Comparison of ENCODE assay signal across 28 mouse cellular contexts in the genomic region with DNA sequence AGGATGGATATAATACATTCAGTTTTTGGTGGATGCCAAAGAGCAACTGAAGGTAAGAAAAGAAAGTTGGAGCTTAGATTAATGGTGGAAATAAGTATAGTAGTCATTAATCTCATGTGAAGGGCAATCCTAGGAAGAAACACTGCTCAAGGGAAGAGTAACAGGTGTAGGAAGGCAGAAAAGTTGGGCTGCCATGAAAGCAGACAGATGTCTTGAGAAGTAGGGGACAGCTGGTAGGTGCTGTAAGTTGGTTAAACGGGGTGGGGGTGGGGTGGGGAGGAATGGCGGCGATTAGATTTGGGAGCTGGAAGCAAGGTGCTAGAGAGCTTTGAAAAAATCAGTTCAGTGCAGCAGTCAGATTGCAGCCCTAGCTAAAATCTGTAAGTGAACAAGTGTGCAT.
"Had no signal": no experiment of that assay in that cellular context is flagged by ENCODE, and none has a peak within 500 bp of the region (broad histone marks: within the 10 kb centered on the region; RNA-seq: fewer than 3 reads in every experiment).

No protein-coding gene starts in this region.

- H3K27me3 ChIP-seq: limb, embryonic 12.5 days; limb, embryonic 13.5 days; limb, embryonic 15.5 days; liver, embryonic 12.5 days; liver, embryonic 13.5 days; liver, embryonic 15.5 days; lung, embryonic 15.5 days; megakaryocyte, embryonic 14.5 days; midbrain, embryonic 12.5 days; midbrain, embryonic 13.5 days; midbrain, embryonic 15.5 days; neural tube, embryonic 12.5 days had no signal

- H3K4me3 ChIP-seq: left cerebral cortex, adult 2 months; limb, embryonic 10.5 days; limb, embryonic 12.5 days; limb, embryonic 13.5 days; limb, embryonic 15.5 days; liver, embryonic 12.5 days; liver, embryonic 13.5 days; liver, embryonic 15.5 days; lung, embryonic 15.5 days; megakaryocyte, embryonic 14.5 days; midbrain, embryonic 10.5 days; midbrain, embryonic 12.5 days; midbrain, embryonic 13.5 days; midbrain, embryonic 15.5 days; neural tube, embryonic 12.5 days had no signal

- DNase-seq: left cerebral cortex, postnatal 4 days; liver; liver, embryonic 13.5 days; liver, postnatal 0 days; lung, adult 18-20 months; lung, adult 2 months; lung, embryonic 14.5 days; lung, postnatal 10 days; lung, postnatal 14 days; lung, postnatal 36 days; lung, postnatal 4 days; midbrain, embryonic 14.5 days had no signal

- H3K4me2 ChIP-seq: limb, embryonic 12.5 days; limb, embryonic 13.5 days; limb, embryonic 15.5 days; liver, embryonic 11.5 days; liver, embryonic 12.5 days; liver, embryonic 13.5 days; liver, embryonic 15.5 days; lung, embryonic 14.5 days; lung, embryonic 15.5 days; midbrain, embryonic 11.5 days; midbrain, embryonic 12.5 days; midbrain, embryonic 13.5 days; midbrain, embryonic 15.5 days; neural tube, embryonic 12.5 days had no signal

- H3K36me3 ChIP-seq: limb, embryonic 10.5 days; limb, embryonic 12.5 days; limb, embryonic 13.5 days; limb, embryonic 15.5 days; liver, embryonic 12.5 days; liver, embryonic 13.5 days; liver, embryonic 15.5 days; lung, embryonic 15.5 days; midbrain, embryonic 10.5 days; midbrain, embryonic 12.5 days; midbrain, embryonic 13.5 days; midbrain, embryonic 15.5 days; neural tube, embryonic 12.5 days had no signal
